Mouse (Mus musculus): ENCODE measurements around the gene Pld4. TPM values are rescaled to one million over a fixed set of nuclear protein-coding genes. Genes with fewer than 3 reads are reported as not detected.

The Pld4 gene
- polyA plus RNA-seq, 1 experiment = 23.7 TPM

DNA sequence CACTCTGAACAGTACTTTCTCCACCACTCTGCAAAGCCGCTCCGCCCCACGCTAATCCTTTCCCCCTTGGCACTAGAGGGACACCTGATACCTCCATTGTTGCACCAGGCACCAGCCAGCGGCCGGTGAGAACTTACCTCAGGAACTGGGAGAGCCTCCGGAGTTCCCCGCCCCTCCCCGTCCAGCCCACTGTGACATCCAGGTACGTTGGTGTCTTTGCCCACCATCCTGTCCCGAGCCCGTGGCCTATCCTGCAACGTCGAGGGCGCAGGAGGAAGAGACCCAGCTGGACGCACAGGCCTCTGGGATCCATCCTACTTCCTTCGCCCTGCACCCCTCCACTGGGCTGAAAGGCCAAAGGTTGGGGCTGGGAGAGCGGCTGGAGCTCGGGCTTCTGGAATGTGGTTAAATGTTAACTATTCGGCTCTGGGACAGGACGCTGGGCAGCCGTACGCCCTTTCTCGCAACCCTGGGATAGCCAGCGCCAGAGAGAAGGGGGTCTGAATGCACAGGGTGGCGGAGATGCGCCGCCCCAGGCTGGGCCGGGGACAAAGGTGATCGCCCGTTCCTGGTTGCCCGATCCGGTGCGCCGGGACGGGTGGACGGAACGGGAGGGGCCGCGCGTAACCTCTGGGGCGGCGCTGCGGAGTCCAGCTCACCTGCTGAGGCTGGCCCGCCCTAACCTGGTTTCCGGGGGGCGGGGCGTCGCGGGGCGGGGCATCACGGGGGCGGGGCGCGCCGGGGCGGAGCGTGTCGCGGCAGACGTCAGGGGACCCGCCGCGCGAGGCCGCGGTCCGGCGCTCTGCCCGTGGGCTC is 38.8 kb upstream of the Pld4 start:
- 3% methylated on average over 67 of the region's 69 CpGs for WGBS
- Histone ChIP-seq H3K27ac (ENCODE audit: insufficient read depth, low read depth, low read length) (peak overlapping the region; percentile 97), H3K4me1 (ENCODE audit: control insufficient read depth, insufficient read depth, low read length) (peaks cover 25% of the 10 kb centered on the region; the same call in 1 of the 2 replicates), H3K4me3 (ENCODE audit: insufficient read depth, low read depth, low read length) (peak overlapping the region; percentile 85), H3K36me3 (ENCODE audit: control insufficient read depth, insufficient read depth, low read length) (no peaks in the 10 kb centered on the region), H3K27me3 (replicated peaks; ENCODE audit: control insufficient read depth, insufficient read depth, low read length) (no peaks in the 10 kb centered on the region)
- TF ChIP-seq POLR2A (IDR thresholded peaks at IDR 0.05; ENCODE audit: low read depth, low read length) (peak; percentile 59), CTCF (conservative IDR thresholded peaks at IDR 0.05; ENCODE audit: insufficient read depth, insufficient read length, low read depth, low read length) (0 out of 2 replicates have a peak, but pooled peaks have one; percentile 4)
- peak; percentile 94 for DNase-seq

DNA sequence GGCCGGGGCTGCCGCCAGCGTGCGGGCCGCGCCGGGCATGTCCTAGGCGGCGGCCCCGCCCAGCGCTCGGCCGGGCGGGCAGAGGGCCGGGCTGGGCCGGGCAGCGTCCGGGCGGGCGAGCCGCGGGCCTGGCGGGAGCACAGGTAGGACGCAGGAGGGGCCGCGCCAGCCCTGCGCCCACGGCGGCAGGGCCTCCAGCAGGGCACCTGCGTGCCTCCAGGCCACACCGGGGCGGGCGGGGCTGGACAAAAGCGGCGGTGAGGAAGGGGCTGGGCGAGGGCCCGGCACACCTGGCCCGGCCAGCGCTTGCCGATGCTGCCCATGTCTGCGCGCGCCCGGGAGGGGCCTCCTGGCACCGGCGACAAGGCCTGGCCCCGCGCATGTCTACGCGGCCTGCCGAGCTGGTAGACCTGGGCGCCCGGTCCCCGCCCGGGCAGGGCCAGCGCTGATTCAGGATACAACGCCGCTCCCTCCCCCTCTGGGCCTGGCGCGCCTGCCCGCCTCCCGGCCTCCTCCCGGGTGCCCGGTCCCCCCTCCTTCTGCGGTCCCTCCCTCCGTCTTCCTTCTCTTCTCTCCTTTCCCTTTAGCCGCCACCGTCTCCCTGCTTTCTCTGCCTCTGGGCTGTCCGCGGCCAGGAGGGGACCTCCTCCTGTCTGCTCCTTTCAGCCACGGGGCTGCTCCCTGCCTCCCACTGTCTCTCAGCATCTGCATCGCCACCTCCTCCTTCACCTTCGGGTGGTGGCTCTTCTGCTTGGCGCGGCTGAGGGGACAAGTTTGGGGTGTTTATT is 38.0 kb upstream of the Pld4 start:
- no peaks in the 10 kb centered on the region for H3K27me3 ChIP-seq (replicated peaks; ENCODE audit: control insufficient read depth, insufficient read depth, low read length)
- H3K4me3 ChIP-seq (ENCODE audit: insufficient read depth, low read depth, low read length) = peak overlapping the region; percentile 85
- peak; percentile 80 for DNase-seq
- peak overlapping the region; percentile 36 for H3K27ac ChIP-seq (ENCODE audit: insufficient read depth, low read depth, low read length)
- WGBS = 1% methylated on average over 74 of the region's 75 CpGs
- no peak for TF ChIP-seq POLR2A (IDR thresholded peaks at IDR 0.05; ENCODE audit: low read depth, low read length)
- no peak for TF ChIP-seq CTCF (conservative IDR thresholded peaks at IDR 0.05; ENCODE audit: insufficient read depth, insufficient read length, low read depth, low read length)
- peaks cover 25% of the 10 kb centered on the region; the same call in 1 of the 2 replicates for H3K4me1 ChIP-seq (ENCODE audit: control insufficient read depth, insufficient read depth, low read length)
- H3K36me3 ChIP-seq (ENCODE audit: control insufficient read depth, insufficient read depth, low read length) = no peaks in the 10 kb centered on the region

DNA sequence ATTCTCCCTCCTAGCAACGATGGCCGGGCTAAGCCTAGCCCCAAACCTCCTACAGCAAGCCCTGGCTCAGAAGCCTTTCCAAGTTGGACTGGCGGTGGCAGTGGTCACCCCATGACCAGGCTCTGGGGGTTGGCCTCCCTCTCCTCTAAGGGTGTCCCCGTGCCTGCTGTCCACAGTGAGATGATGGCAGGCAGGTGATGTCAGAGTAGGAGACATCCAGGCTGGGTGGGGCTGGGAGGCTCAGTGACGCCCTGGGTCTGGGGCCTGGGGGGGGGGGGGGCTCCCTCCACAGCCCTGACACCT is 37.5 kb upstream of the Pld4 start:
- peak overlapping the region; percentile 85 for H3K4me3 ChIP-seq (ENCODE audit: insufficient read depth, low read depth, low read length)
- H3K27me3 ChIP-seq (replicated peaks; ENCODE audit: control insufficient read depth, insufficient read depth, low read length) = no peaks in the 10 kb centered on the region
- WGBS = 15% methylated on average over 5 of the region's 5 CpGs
- peaks cover 22% of the 10 kb centered on the region; the same call in 1 of the 2 replicates for H3K4me1 ChIP-seq (ENCODE audit: control insufficient read depth, insufficient read depth, low read length)
- TF ChIP-seq CTCF (conservative IDR thresholded peaks at IDR 0.05; ENCODE audit: insufficient read depth, insufficient read length, low read depth, low read length) (no peak), POLR2A (IDR thresholded peaks at IDR 0.05; ENCODE audit: low read depth, low read length) (no peak)
- peak overlapping the region; percentile 36 for H3K27ac ChIP-seq (ENCODE audit: insufficient read depth, low read depth, low read length)
- DNase-seq = no peak
- H3K36me3 ChIP-seq (ENCODE audit: control insufficient read depth, insufficient read depth, low read length) = no peaks in the 10 kb centered on the region

GRCm38 (mm10) chr12:112723445-112723844 is 37.0 kb upstream of the Pld4 start:
- peak overlapping the region; percentile 85; the same call in 1 of the 2 replicates for H3K4me3 ChIP-seq (ENCODE audit: insufficient read depth, low read depth, low read length)
- 70% methylated on average over 6 of the region's 6 CpGs for WGBS
- TF ChIP-seq POLR2A (IDR thresholded peaks at IDR 0.05; ENCODE audit: low read depth, low read length) (no peak), CTCF (conservative IDR thresholded peaks at IDR 0.05; ENCODE audit: insufficient read depth, insufficient read length, low read depth, low read length) (no peak)

GRCm38 (mm10) chr12:112724077-112724805 is 36.2 kb upstream of the Pld4 start:
- Histone ChIP-seq H3K4me3 (ENCODE audit: insufficient read depth, low read depth, low read length) (no peak overlapping the region), H3K27ac (ENCODE audit: insufficient read depth, low read depth, low read length) (no peak overlapping the region), H3K36me3 (ENCODE audit: control insufficient read depth, insufficient read depth, low read length) (no peaks in the 10 kb centered on the region), H3K27me3 (replicated peaks; ENCODE audit: control insufficient read depth, insufficient read depth, low read length) (no peaks in the 10 kb centered on the region), H3K4me1 (ENCODE audit: control insufficient read depth, insufficient read depth, low read length) (peaks cover 14% of the 10 kb centered on the region; the same call in 1 of the 2 replicates)
- 48% methylated on average over 11 of the region's 11 CpGs for WGBS
- TF ChIP-seq CTCF (conservative IDR thresholded peaks at IDR 0.05; ENCODE audit: insufficient read depth, insufficient read length, low read depth, low read length) (peak; percentile 49), POLR2A (IDR thresholded peaks at IDR 0.05; ENCODE audit: low read depth, low read length) (no peak)
- DNase-seq = peak; percentile 84

More at GRCm38 (mm10) chr12:112723445-112723844, 37.0 kb upstream of the Pld4 start:
- no peak for DNase-seq
- Histone ChIP-seq H3K27me3 (replicated peaks; ENCODE audit: control insufficient read depth, insufficient read depth, low read length) (no peaks in the 10 kb centered on the region), H3K27ac (ENCODE audit: insufficient read depth, low read depth, low read length) (no peak overlapping the region), H3K36me3 (ENCODE audit: control insufficient read depth, insufficient read depth, low read length) (no peaks in the 10 kb centered on the region), H3K4me1 (ENCODE audit: control insufficient read depth, insufficient read depth, low read length) (peaks cover 22% of the 10 kb centered on the region; the same call in 1 of the 2 replicates)

- WGBS = 69% methylated on average over 8 of the region's 8 CpGs
- TF ChIP-seq POLR2A (IDR thresholded peaks at IDR 0.05; ENCODE audit: low read depth, low read length) (no peak), CTCF (conservative IDR thresholded peaks at IDR 0.05; ENCODE audit: insufficient read depth, insufficient read length, low read depth, low read length) (no peak)
- Histone ChIP-seq H3K36me3 (ENCODE audit: control insufficient read depth, insufficient read depth, low read length) (no peaks in the 10 kb centered on the region), H3K4me3 (ENCODE audit: insufficient read depth, low read depth, low read length) (no peak overlapping the region), H3K4me1 (ENCODE audit: control insufficient read depth, insufficient read depth, low read length) (peaks cover 6% of the 10 kb centered on the region; the same call in 1 of the 2 replicates), H3K27ac (ENCODE audit: insufficient read depth, low read depth, low read length) (no peak overlapping the region), H3K27me3 (replicated peaks; ENCODE audit: control insufficient read depth, insufficient read depth, low read length) (no peaks in the 10 kb centered on the region)
- no peak for DNase-seq
These were observed 32.7 kb upstream of the Pld4 start for GRCm38 (mm10) chr12:112727801-112728200.

All from kidney, adult 2 months (tissue).